Mouse (Mus musculus) cerebellum, postnatal 4 days (tissue): ENCODE data around the gene Zfp106.

Experiments used
- DNase-seq, 2 experiments: peaks; one replicate each; pipeline ENCODE4 v3.0.0; 2022; ENCODE audit warnings: low spot score in 2 of 2, mixed read lengths in 1 of 2

Zfp106 gene

DNA sequence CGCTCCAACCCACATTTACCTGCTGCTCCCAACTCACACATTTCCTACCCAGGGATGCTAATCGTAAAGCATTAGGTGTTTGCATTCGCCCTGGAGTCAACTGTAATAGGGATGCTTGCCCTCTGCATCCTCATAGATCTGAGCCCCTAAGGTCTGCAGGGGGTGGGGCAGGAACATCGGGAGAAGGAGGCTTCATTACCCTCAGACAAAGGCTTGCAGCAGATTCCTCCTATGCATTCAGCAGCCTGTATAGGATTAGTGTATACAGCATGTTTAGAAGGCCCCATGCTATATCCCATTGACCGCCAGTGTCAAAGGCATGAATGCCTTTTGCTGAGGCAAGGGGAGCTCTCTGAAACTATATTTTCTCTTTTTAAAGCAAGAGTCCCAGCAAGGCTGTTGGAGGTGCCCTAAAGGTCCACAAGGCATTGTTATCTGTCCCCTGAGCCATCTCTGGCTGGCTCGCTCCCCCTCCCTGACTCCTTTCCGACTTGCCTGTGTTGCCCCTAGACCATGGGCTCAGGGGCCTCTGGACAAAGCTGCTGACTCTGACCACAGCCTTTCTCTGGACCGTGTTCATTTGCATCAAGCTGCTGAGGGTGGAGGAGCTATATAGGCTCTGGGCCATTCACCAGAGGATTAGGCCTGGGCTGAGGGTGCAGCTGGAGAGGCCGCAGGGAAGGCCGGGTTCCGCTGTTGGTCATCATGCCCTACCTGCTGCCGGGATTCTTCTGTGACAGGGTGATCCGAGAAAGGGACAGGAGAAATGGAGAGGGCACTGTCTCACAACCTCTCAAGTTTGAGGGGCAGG is 87.2 kb downstream of the Zfp106 start:
- no peak for DNase-seq

DNA sequence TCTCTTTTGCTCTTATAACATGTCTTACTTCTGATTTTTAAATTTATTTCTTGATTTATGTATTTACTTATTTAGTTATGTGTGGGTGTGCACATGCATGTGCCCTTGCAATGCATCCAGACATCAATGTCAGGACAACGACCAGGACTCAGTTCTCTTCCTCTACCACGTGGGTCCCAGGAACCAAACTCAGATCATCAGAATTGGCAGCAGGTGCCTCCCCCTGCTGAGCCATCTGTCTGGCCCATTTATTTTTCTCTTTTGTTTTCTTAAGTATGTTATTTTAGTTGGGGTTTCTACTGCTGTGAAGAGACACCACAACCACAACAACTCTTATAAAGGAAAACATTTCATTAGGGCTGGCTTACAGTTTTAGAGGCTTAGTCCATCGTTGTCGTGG is 92.8 kb downstream of the Zfp106 start:
- no peak for DNase-seq

DNA sequence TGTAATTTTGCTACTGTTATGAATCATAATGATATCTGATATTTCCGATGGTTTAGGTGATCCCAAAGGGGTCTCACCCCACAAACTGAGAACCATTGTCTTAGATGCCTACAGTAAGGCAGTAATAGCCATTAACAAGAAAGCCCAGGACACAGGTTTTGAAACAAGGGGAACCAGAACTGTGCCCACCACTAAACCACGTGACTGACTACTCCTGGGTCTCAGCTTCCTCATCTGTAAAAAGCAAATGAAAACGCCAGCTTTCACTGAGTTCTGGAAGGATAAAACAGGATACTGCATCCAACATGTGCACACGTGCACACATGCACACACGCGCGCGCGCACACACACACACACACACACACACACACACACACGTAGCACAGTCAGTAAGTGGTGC is 93.9 kb downstream of the Zfp106 start:
- no peak for DNase-seq

DNA sequence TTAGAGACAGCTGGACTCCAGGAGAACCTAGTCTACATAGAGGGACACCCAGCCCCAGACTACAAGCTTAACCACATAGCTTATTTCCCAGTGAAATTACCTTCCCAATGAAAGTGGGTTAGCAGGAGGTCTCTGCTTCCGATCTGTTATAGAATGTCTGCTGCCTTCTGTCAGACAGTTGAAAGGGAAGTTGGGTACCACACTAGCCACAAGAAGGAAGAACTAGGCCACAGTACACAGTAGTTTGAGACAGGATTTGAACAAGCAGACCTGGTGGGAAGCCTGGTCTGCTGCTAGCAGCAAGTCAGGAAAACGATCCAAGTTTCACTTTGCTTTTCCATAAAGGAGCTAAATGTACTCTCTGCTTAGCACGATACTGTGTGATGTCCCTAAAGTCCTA is 94.4 kb downstream of the Zfp106 start:
- DNase-seq = no peak

DNA sequence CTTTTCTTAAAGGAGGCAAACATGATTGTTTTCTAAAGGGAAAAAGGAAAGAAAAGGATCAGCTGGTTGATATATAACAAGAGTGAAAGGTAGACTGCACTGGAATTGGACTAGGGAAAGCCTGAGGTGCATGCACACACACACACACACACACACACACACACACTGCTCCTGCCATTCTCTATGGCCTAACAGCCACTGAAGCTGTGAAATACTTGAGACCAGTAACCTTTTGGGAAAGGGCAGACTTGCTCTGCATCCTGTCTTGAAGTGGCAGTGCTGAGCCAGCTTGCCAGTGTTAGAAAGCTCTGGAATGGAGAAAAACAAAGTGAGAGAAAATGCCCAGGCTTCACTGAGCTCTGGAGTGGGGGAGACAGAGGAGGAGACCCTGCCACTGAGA is 95.6 kb downstream of the Zfp106 start:
- DNase-seq = no peak

DNA sequence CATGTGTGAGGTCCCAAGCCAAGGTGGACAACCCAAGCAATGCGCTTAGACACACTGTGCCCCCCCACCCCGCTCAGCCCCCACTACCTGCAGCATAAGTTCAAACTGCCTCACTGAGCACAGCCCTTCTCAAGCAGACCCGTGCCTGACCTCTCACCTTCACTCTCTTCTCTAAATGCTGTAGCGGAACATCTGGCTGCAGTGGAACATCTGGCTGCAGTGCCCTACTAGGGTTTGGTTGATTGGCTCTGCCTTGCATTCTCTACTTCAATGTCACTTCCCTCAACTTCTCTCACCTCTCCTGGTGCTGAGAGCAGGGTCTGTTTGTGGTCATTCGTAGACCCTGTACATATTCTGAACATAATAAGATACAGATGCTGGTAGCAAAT is 98.3 kb downstream of the Zfp106 start:
- no peak for DNase-seq

DNA sequence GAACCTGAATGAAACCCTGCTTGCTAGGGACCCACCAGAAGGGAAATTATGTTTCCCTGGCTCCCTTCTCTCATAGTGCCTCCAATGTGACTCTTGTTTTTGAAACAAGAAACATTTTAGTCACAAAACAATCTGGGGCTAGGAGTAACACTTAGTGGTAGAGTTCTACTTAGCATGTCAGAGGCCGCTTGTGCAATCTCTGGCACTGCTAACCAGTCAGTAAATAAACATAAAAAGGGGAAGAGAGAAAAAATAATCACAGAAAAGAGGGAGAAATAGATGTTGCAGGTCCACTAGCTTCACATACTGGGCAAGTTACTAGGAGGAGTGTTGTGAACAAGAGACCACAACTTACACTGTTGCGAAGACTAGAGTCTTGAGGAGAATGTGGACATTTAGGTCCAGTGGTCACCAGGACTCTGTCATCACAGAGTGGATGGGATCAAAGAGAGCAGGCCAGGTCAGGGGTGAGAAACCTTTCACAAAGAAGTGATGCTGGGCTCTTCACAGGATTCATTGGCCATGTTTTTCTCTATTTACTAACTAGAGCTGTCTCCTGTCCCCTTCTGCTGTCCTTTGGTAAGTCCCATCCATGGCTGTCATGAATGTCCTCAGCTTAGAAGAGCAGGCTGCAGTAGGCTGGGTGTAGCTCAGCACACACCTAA is 98.8 kb downstream of the Zfp106 start:
- no peak for DNase-seq

DNA sequence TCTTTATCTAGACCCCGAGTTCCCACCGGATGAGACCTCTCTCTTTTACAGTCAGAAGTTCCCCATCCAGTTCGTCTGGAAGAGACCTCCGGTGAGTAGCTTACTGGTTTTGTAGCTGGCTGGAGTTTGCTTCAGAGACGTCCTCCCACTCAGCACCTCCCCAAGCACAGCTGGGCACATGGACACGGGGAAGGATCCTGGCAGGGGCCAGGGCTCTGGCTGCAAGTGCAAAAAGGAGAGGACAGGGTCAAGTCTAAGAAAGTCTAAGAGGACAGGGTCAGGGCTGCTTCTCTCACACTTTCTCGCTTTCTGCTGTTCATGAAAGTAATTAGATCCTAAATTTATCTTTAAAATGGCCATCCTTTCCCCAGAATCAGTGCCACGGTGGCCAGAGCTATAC is 99.6 kb downstream of the Zfp106 start:
- DNase-seq = no peak

DNA sequence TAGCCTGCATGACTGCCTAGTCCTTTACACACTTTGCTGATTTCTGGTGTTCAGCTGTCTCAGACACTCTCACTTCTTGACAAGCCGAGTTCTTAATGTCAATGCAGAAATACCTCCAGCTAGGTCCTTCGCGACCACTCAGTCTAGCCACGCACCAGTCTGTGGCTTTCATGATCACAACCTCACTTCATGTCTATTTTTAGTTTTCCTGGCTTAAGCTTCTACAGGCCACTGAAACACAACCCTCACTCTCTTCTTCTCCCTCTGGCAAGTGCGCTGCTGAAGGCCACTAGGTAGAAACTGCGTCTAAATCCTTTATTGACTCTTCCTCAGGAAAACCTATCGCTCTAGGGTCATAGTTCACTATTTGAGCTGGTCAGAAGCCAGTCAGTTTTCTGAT is 100.3 kb downstream of the Zfp106 start:
- DNase-seq = no peak

DNA sequence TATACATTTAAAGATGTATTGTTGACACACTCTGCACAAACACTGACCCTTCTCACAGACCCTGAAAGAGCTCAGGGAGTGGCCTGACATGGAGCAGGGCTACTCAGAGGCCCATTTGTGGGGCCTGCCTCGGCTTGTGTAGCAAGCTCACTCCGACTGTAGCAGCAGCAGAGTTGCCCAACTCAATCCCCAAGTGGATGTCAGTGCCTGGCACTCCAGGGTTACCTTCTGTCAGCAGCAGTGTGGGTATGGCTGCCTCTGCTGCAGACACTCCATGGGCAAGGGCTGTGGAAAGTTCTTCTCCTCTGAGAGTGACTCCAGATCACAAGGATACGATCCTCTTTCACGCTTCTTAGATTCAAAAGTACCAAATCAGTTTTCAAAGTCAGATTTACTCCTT is 103.4 kb downstream of the Zfp106 start:
- DNase-seq = no peak
